13 mouse cellular contexts compared by ENCODE assay signal in genomic region chr15:27792473-27792872, GRCm38 (mm10).
DNase-seq lines count a peak whose midpoint lies in the region; ATAC-seq and TF ChIP-seq lines count a peak whose summit lies in the region.
"Had no signal": no experiment of that assay in that cellular context is flagged by ENCODE, and none has a peak within 500 bp of the region (broad histone marks: within the 10 kb centered on the region; RNA-seq: fewer than 3 reads in every experiment).

No protein-coding gene starts in this region.

- no peaks in the 10 kb centered on the region for H3K27me3 ChIP-seq in hindbrain, embryonic 12.5 days
- no peaks in the 10 kb centered on the region for H3K27me3 ChIP-seq in hindbrain, embryonic 16.5 days (replicated peaks; ENCODE audit: control insufficient read depth, insufficient read depth, low read length)
- no peaks in the 10 kb centered on the region for H3K27me3 ChIP-seq in CH12.LX (replicated peaks)
- no peaks in the 10 kb centered on the region for H3K27me3 ChIP-seq in embryonic facial prominence, embryonic 13.5 days
- no peaks in the 10 kb centered on the region for H3K27me3 ChIP-seq in midbrain, embryonic 13.5 days

- dilution Hi-C loops in CH12.LX (cut with MboI; ENCODE audit: extremely low pct_ligation_motif_present, extremely low pct_unique_long_range_greater_than_20kb, low sequenced_read_pairs) = no loop called here

- TF ChIP-seq CTCF in CH12.LX (conservative IDR thresholded peaks at IDR 0.05 in 1 of 2, IDR thresholded peaks at IDR 0.05 in 1 of 2; ENCODE audit: low read depth in 2 of 2, low read length in 2 of 2) = no peak

- TF ChIP-seq POLR2A in CH12.LX (IDR thresholded peaks at IDR 0.05; ENCODE audit: low read depth, low read length) = no peak

- peak; percentile 58 for DNase-seq in CH12.LX (ENCODE audit: extremely low read depth)
- no peak for DNase-seq in embryo, embryonic 9.5 days (ENCODE audit: extremely low spot score)
- DNase-seq in embryo, embryonic 11 days = no peak
- DNase-seq in layer of hippocampus, adult 9-10 months (ENCODE audit: low spot score) = no peak
- DNase-seq: cerebellum, adult 9-10 months; gastrocnemius, postnatal 36 days; heart, postnatal 4 days; kidney, postnatal 10 days; retina, postnatal 1 day had no signal

- H3K4me1 ChIP-seq in hindbrain, embryonic 12.5 days = peaks cover 59% of the 10 kb centered on the region
- peaks cover 48% of the 10 kb centered on the region for H3K4me1 ChIP-seq in hindbrain, embryonic 16.5 days (ENCODE audit: control insufficient read depth, insufficient read depth, low read depth, low read length)
- H3K4me1 ChIP-seq in CH12.LX (ENCODE audit: control insufficient read depth in 1 of 2, insufficient read depth in 2 of 2) = peaks cover 6 to 48% of the 10 kb centered on the region in 2 experiments; a peak in 3 of 4 replicates
- H3K4me1 ChIP-seq in embryonic facial prominence, embryonic 13.5 days = peaks cover 86% of the 10 kb centered on the region
- H3K4me1 ChIP-seq in midbrain, embryonic 13.5 days (replicated peaks) = peaks cover 67% of the 10 kb centered on the region

- in situ Hi-C loops in CH12.LX (cut with MboI; ENCODE audit: low pct_ligation_motif_present, low pct_unique_long_range_greater_than_20kb, low sequenced_read_pairs) = no loop called here

- ATAC-seq in hindbrain, embryonic 12.5 days (ENCODE audit: low FRiP score) = peak; percentile 24; the same call in 1 of the 2 replicates
- ATAC-seq in hindbrain, embryonic 16.5 days = no peak
- no peak for ATAC-seq in embryonic facial prominence, embryonic 13.5 days (ENCODE audit: insufficient number of reproducible peaks, insufficient read depth, low FRiP score, low TSS enrichment, low read depth)
- no peak for ATAC-seq in midbrain, embryonic 13.5 days

- no peaks in the 10 kb centered on the region for H3K79me2 ChIP-seq in CH12.LX (replicated peaks; ENCODE audit: control insufficient read depth, extremely low read depth, insufficient read depth, poor library complexity, severe bottlenecking)

- no peak overlapping the region for H3K9ac ChIP-seq in hindbrain, embryonic 12.5 days
- H3K9ac ChIP-seq in hindbrain, embryonic 16.5 days (ENCODE audit: low read depth, low read length) = no peak overlapping the region
- no peak overlapping the region for H3K9ac ChIP-seq in CH12.LX (ENCODE audit: insufficient read depth, low read depth)
- no peak overlapping the region; the same call in 1 of the 2 replicates for H3K9ac ChIP-seq in embryonic facial prominence, embryonic 13.5 days
- H3K9ac ChIP-seq in midbrain, embryonic 13.5 days (replicated peaks) = no peak overlapping the region

- H3K36me3 ChIP-seq in hindbrain, embryonic 12.5 days = 0 out of 2 replicates have a peak, but pooled peaks cover 2% of the 10 kb centered on the region
- H3K36me3 ChIP-seq in hindbrain, embryonic 16.5 days (ENCODE audit: control insufficient read depth, insufficient read depth, low read length) = no peaks in the 10 kb centered on the region
- H3K36me3 ChIP-seq in CH12.LX (replicated peaks in 1 of 2; ENCODE audit: control insufficient read depth in 1 of 2, insufficient read depth in 1 of 2, low read length in 1 of 2) = no peaks in the 10 kb centered on the region
- no peaks in the 10 kb centered on the region for H3K36me3 ChIP-seq in embryonic facial prominence, embryonic 13.5 days
- H3K36me3 ChIP-seq in midbrain, embryonic 13.5 days = no peaks in the 10 kb centered on the region

- H3K9me3 ChIP-seq in hindbrain, embryonic 12.5 days (replicated peaks) = no peaks in the 10 kb centered on the region
- no peaks in the 10 kb centered on the region for H3K9me3 ChIP-seq in hindbrain, embryonic 16.5 days (ENCODE audit: control insufficient read depth, low read length)
- no peaks in the 10 kb centered on the region for H3K9me3 ChIP-seq in CH12.LX (replicated peaks; ENCODE audit: low read length)
- no peaks in the 10 kb centered on the region for H3K9me3 ChIP-seq in embryonic facial prominence, embryonic 13.5 days
- H3K9me3 ChIP-seq in midbrain, embryonic 13.5 days = no peaks in the 10 kb centered on the region

- no peak for TF ChIP-seq RAD21 in CH12.LX (IDR thresholded peaks at IDR 0.05; ENCODE audit: low read depth, low read length)

- WGBS in hindbrain, embryonic 12.5 days = 53% methylated on average over 11 of the region's 11 CpGs
- WGBS in hindbrain, embryonic 16.5 days = 48% methylated on average over 11 of the region's 11 CpGs
- WGBS in embryonic facial prominence, embryonic 13.5 days = 36% methylated on average over 11 of the region's 11 CpGs
- WGBS in midbrain, embryonic 13.5 days = 68% methylated on average over 11 of the region's 11 CpGs

- H3K27ac ChIP-seq in hindbrain, embryonic 12.5 days = peak overlapping the region; percentile 80
- H3K27ac ChIP-seq in hindbrain, embryonic 16.5 days (ENCODE audit: low read depth, low read length) = no peak overlapping the region
- no peak overlapping the region for H3K27ac ChIP-seq in CH12.LX (ENCODE audit: insufficient read depth, low read depth)
- peak overlapping the region; percentile 89 for H3K27ac ChIP-seq in embryonic facial prominence, embryonic 13.5 days
- H3K27ac ChIP-seq in midbrain, embryonic 13.5 days = peak overlapping the region; percentile 31; the same call in 1 of the 2 replicates

- no peak overlapping the region for H3K4me3 ChIP-seq in hindbrain, embryonic 12.5 days
- no peak overlapping the region for H3K4me3 ChIP-seq in hindbrain, embryonic 16.5 days (ENCODE audit: low read length)
- H3K4me3 ChIP-seq in CH12.LX (replicated peaks in 1 of 3; ENCODE audit: low read depth in 2 of 3, low read length in 2 of 3, poor library complexity in 1 of 3) = no peak overlapping the region
- no peak overlapping the region for H3K4me3 ChIP-seq in embryonic facial prominence, embryonic 13.5 days
- no peak overlapping the region for H3K4me3 ChIP-seq in midbrain, embryonic 13.5 days (replicated peaks)

- no peak for TF ChIP-seq EP300 in CH12.LX (IDR thresholded peaks at IDR 0.05; ENCODE audit: low read length)

- no peak overlapping the region for H3K4me2 ChIP-seq in hindbrain, embryonic 12.5 days (replicated peaks)
- no peak overlapping the region for H3K4me2 ChIP-seq in hindbrain, embryonic 16.5 days (ENCODE audit: low read length)
- H3K4me2 ChIP-seq in CH12.LX (ENCODE audit: insufficient read depth, low read depth, poor library complexity, severe bottlenecking) = no peak overlapping the region
- H3K4me2 ChIP-seq in embryonic facial prominence, embryonic 13.5 days = no peak overlapping the region
- H3K4me2 ChIP-seq in midbrain, embryonic 13.5 days (replicated peaks) = no peak overlapping the region

TF ChIP-seq in CH12.LX, 34 proteins besides CTCF, POLR2A, EP300 and RAD21:
- TF ChIP-seq CHD2 (IDR thresholded peaks at IDR 0.05; ENCODE audit: low read length) = no peak
- no peak for TF ChIP-seq KAT2A (IDR thresholded peaks at IDR 0.05; ENCODE audit: insufficient replicate concordance, low read length)
- TF ChIP-seq USF2 (conservative IDR thresholded peaks at IDR 0.05; ENCODE audit: low read depth, low read length) = no peak
- no peak for TF ChIP-seq TCF12 (IDR thresholded peaks at IDR 0.05; ENCODE audit: low read depth, low read length)
- TF ChIP-seq PAX5 (IDR thresholded peaks at IDR 0.05; ENCODE audit: low read length) = no peak
- no peak for TF ChIP-seq IRF4 (IDR thresholded peaks at IDR 0.05; ENCODE audit: low read depth, low read length)
- no peak for TF ChIP-seq ZNF384 (IDR thresholded peaks at IDR 0.05; ENCODE audit: low read depth, low read length)
- no peak for TF ChIP-seq BHLHE40 (IDR thresholded peaks at IDR 0.05; ENCODE audit: low read depth, low read length)

Comparison
In these comparisons a context has a peak if more than half of its experiments do, and no peak if none do; other contexts are left out.
1. H3K27ac ChIP-seq: peak in hindbrain, embryonic 12.5 days (single experiment), embryonic facial prominence, embryonic 13.5 days (single experiment) and midbrain, embryonic 13.5 days (single experiment); none in hindbrain, embryonic 16.5 days (single experiment) and CH12.LX (single experiment).